In genomic region chr2:34833624-34834023, GRCm38 (mm10) we compare ENCODE assay signal across 27 mouse cellular contexts. TPM values are rescaled to one million over a fixed set of nuclear protein-coding genes. Genes with fewer than 3 reads are reported as not detected.
DNase-seq lines count a peak whose midpoint lies in the region; TF ChIP-seq lines count a peak whose summit lies in the region.
"Had no signal": no experiment of that assay in that cellular context is flagged by ENCODE, and none has a peak within 500 bp of the region (broad histone marks: within the 10 kb centered on the region; RNA-seq: fewer than 3 reads in every experiment).

No protein-coding gene starts in this region.

- H3K27me3 ChIP-seq in MEL (ENCODE audit: control insufficient read depth in 1 of 2, insufficient read depth in 2 of 2, low read length in 2 of 2), result 0 out of 4 replicates have a peak, but pooled peaks cover 0 to 1% of the 10 kb centered on the region in 2 experiments
- H3K27me3 ChIP-seq: CH12.LX; embryonic facial prominence, embryonic 12.5 days; forebrain, embryonic 15.5 days had no signal

- no peaks in the 10 kb centered on the region for H3K9me3 ChIP-seq in MEL (replicated peaks; ENCODE audit: insufficient read depth, low read length)
- H3K9me3 ChIP-seq: embryonic facial prominence, embryonic 12.5 days; forebrain, embryonic 15.5 days had no signal

- TF ChIP-seq EP300 in MEL (IDR thresholded peaks at IDR 0.05; ENCODE audit: low read depth in 1 of 2, low read length in 2 of 2), result no peak

- H3K4me1 ChIP-seq in MEL (ENCODE audit: control insufficient read depth in 1 of 2, insufficient read depth in 2 of 2, low read length in 2 of 2), result peaks cover 2 to 3% of the 10 kb centered on the region in 2 experiments; a peak in 2 of 4 replicates
- H3K4me1 ChIP-seq: embryonic facial prominence, embryonic 10.5 days; embryonic facial prominence, embryonic 12.5 days; forebrain, embryonic 13.5 days; forebrain, embryonic 15.5 days had no signal

- peak overlapping the region; percentile 86 for H3K9ac ChIP-seq in MEL (ENCODE audit: control insufficient read depth, low read depth, low read length, poor library complexity, severe bottlenecking)
- H3K9ac ChIP-seq: embryonic facial prominence, embryonic 12.5 days; forebrain, embryonic 13.5 days; forebrain, embryonic 15.5 days; forebrain, postnatal 0 days had no signal

- peak; percentile 86 for DNase-seq in A20 (ENCODE audit: low read depth, low spot score)
- peak; percentile 84 for DNase-seq in MEL (ENCODE audit: low read depth, low spot score)
- peak; percentile 33 for DNase-seq in R1 (ENCODE audit: low read depth, low spot score)
- DNase-seq in spleen, adult 12 weeks (ENCODE audit: low spot score), result no peak
- no peak for DNase-seq in embryo, embryonic 11 days
- DNase-seq: adrenal gland, adult 2 months; adrenal gland, postnatal 10 days; adrenal gland, postnatal 25 days; B cell, adult 2 months; cerebellum, adult 11 months; cerebellum, adult 18-20 months; cerebellum, adult 8-10 months; cerebellum, adult 9-11 months; cerebellum, postnatal 14 days; cerebellum, postnatal 36 days; forebrain, postnatal 0 days had no signal

- peak overlapping the region; percentile 87 to 96 for H3K4me3 ChIP-seq in MEL (ENCODE audit: control insufficient read depth in 1 of 2, insufficient read depth in 1 of 2, low read depth in 2 of 2, low read length in 2 of 2)
- H3K4me3 ChIP-seq: embryonic facial prominence, embryonic 10.5 days; embryonic facial prominence, embryonic 12.5 days; forebrain, embryonic 13.5 days; forebrain, embryonic 15.5 days had no signal

- peak overlapping the region; percentile 89 for H3K27ac ChIP-seq in MEL (ENCODE audit: control insufficient read depth, low read depth, low read length)
- H3K27ac ChIP-seq: embryonic facial prominence, embryonic 10.5 days; embryonic facial prominence, embryonic 12.5 days; forebrain, embryonic 13.5 days; forebrain, embryonic 15.5 days had no signal

- TF ChIP-seq CTCF in MEL (IDR thresholded peaks at IDR 0.05 in 2 of 3, conservative IDR thresholded peaks at IDR 0.05 in 1 of 3; ENCODE audit: control insufficient read depth in 1 of 3, insufficient read depth in 1 of 3, low read depth in 2 of 3, low read length in 3 of 3, poor library complexity in 1 of 3, severe bottlenecking in 1 of 3), result no peak

- peak in 1 of 2 experiments; percentile 76; a peak in 2 of 4 replicates for TF ChIP-seq POLR2A in MEL (IDR thresholded peaks at IDR 0.05; ENCODE audit: control insufficient read depth in 1 of 2, insufficient read depth in 1 of 2, low read depth in 1 of 2, low read length in 2 of 2, poor library complexity in 1 of 2)

- peaks cover 2% of the 10 kb centered on the region; the same call in 1 of the 2 replicates for H3K79me2 ChIP-seq in MEL (ENCODE audit: control insufficient read depth, insufficient read depth, low read length, poor library complexity)

- TF ChIP-seq RAD21 in MEL (IDR thresholded peaks at IDR 0.05; ENCODE audit: low read depth, low read length), result no peak

- H3K36me3 ChIP-seq in MEL (ENCODE audit: control insufficient read depth in 1 of 2, insufficient read depth in 2 of 2, low read length in 2 of 2), result peaks cover 0 to 5% of the 10 kb centered on the region in 2 experiments; a peak in 1 of 4 replicates
- H3K36me3 ChIP-seq: embryonic facial prominence, embryonic 10.5 days; embryonic facial prominence, embryonic 12.5 days; forebrain, embryonic 15.5 days had no signal

TF ChIP-seq in MEL, 35 proteins besides CTCF, POLR2A, EP300 and RAD21:
- TF ChIP-seq TBP (IDR thresholded peaks at IDR 0.05; ENCODE audit: low read depth, low read length) (peak; percentile 95), POLR2AphosphoS2 (IDR thresholded peaks at IDR 0.05; ENCODE audit: low read length) (peak; percentile 47; the same call in 1 of the 2 replicates), ZMIZ1 (IDR thresholded peaks at IDR 0.05; ENCODE audit: low read depth, low read length) (0 out of 2 replicates have a peak, but pooled peaks have one; percentile 30), POLR2AphosphoS5 (IDR thresholded peaks at IDR 0.05; ENCODE audit: borderline replicate concordance, low read depth, low read length) (no peak), NELFE (IDR thresholded peaks at IDR 0.05; ENCODE audit: low read depth, low read length) (peak; percentile 61), SIN3A (IDR thresholded peaks at IDR 0.05; ENCODE audit: low read length) (peak; percentile 31; the same call in 1 of the 2 replicates)

RNA-seq across cellular contexts. Expression of gene Gm34653, which starts 0.8 kb away (rescaled TPM):
- 0.08 TPM in 1 of 2 replicates, not detected in the other for total RNA-seq in MEL (2012; rRNA removed)
- under 1 TPM in 1 of 2 experiments, not detected in 1; 0.10 TPM for polyA plus RNA-seq in MEL (2012; ENCODE audit: insufficient read depth in 1 of 2, insufficient read length in 2 of 2, low read depth in 1 of 2, low replicate concordance in 2 of 2, missing spikeins in 1 of 2)
- total RNA-seq: adrenal gland, adult 2 months; adrenal gland, postnatal 10 days; adrenal gland, postnatal 25 days; CH12.LX; common myeloid progenitor, adult 5-6 weeks had no signal
- polyA plus RNA-seq: adrenal gland, adult 2 months; brain, embryonic 14.5 days; CD4-positive, CD25-positive, alpha-beta regulatory T cell, adult 4 months; embryonic facial prominence, embryonic 12.5 days; embryonic facial prominence, embryonic 14.5 days; forebrain, embryonic 11.5 days; forebrain, embryonic 13.5 days; forebrain, embryonic 15.5 days; G1E had no signal

RNA-seq across cellular contexts. Expression of gene Fbxw2, which starts 7.5 kb away (rescaled TPM):
- total RNA-seq in MEL (2012; rRNA removed), result 40.2 and 43.7 TPM in 2 replicates
- polyA plus RNA-seq in MEL (2012; ENCODE audit: insufficient read depth in 1 of 2, insufficient read length in 2 of 2, low read depth in 1 of 2, low replicate concordance in 2 of 2, missing spikeins in 1 of 2), result 100 to 1,000 TPM in 1 of 2 experiments, 10 to 100 TPM in 1; 49.7 to 101 TPM

RNA-seq across cellular contexts. Expression of gene Rabepk, which starts 33.9 kb away (rescaled TPM):
- total RNA-seq in MEL (2012; rRNA removed), result 47.1 and 51.2 TPM in 2 replicates
- 10 to 100 TPM in 1 of 2 experiments, not detected in 1; 85.3 TPM for polyA plus RNA-seq in MEL (2012; ENCODE audit: insufficient read depth in 1 of 2, insufficient read length in 2 of 2, low read depth in 1 of 2, low replicate concordance in 2 of 2, missing spikeins in 1 of 2)

RNA-seq across cellular contexts. Expression of gene Cutal, which starts 40.6 kb away (rescaled TPM):
- not detected in 2 replicates for total RNA-seq in MEL (2012; rRNA removed)
- polyA plus RNA-seq in MEL (2012; ENCODE audit: insufficient read depth in 1 of 2, insufficient read length in 2 of 2, low read depth in 1 of 2, low replicate concordance in 2 of 2, missing spikeins in 1 of 2), result not detected
- total RNA-seq: CH12.LX; common myeloid progenitor, adult 5-6 weeks; G1E had no signal
- polyA plus RNA-seq: CD4-positive, CD25-positive, alpha-beta regulatory T cell, adult 4 months; embryonic facial prominence, embryonic 12.5 days; embryonic facial prominence, embryonic 14.5 days; forebrain, embryonic 11.5 days; forebrain, embryonic 13.5 days; G1E had no signal

RNA-seq across cellular contexts. Expression of gene Psmd5, which starts 41.1 kb away (rescaled TPM):
- total RNA-seq in MEL (2012; rRNA removed), result 48.1 and 63.0 TPM in 2 replicates
- polyA plus RNA-seq in MEL (2012; ENCODE audit: insufficient read depth in 1 of 2, insufficient read length in 2 of 2, low read depth in 1 of 2, low replicate concordance in 2 of 2, missing spikeins in 1 of 2), result 10 to 100 TPM in 1 of 2 experiments, not detected in 1; 70.3 TPM

Comparison
In these comparisons a context has a peak if more than half of its experiments do, and no peak if none do; other contexts are left out.
1. DNase-seq: peak in A20 (single experiment), MEL (single experiment) and R1 (single experiment); none in spleen, adult 12 weeks (single experiment) and embryo, embryonic 11 days (single experiment).